Mouse (Mus musculus) erythroblast, adult 5-6 weeks (primary cell): ENCODE results near the gene Olfr30. TPM values are rescaled to one million over a fixed set of nuclear protein-coding genes. Genes with fewer than 3 reads are reported as not detected.
"Not testable (repeated sequence)": the region's sequence is repeated elsewhere in the genome, so short reads cannot be mapped to it uniquely, and the experiment has no call there.

Experiments
- ATAC-seq: replicated peaks from 2 replicates; pipeline ENCODE4 v1.8.0; 2016; ENCODE audit warnings: moderate number of reproducible peaks, mild to moderate bottlenecking, moderate TSS enrichment, inconsistent platforms; ENCODE audit not compliant: poor library complexity, low FRiP score, severe bottlenecking
- total RNA-seq, 2 experiments: library from RNA; stranded (forward) in 1 of 2; stranded (reverse) in 1 of 2; fragments of 150-400 nt in 1 of 2; fragments of 200-764, 138-1000 nt in 1 of 2; gene quantifications; 2 replicates each; pipeline versions ENCODE4 v1.2.3 to v1.2.4; 2015 to 2017; ENCODE audit warnings: low replicate concordance in 2 of 2

Olfr30 gene
- total RNA-seq (2015; ENCODE audit: low replicate concordance) (not detected in 2 replicates), total RNA-seq (2017; ENCODE audit: low replicate concordance) (not detected in 2 replicates)

DNA sequence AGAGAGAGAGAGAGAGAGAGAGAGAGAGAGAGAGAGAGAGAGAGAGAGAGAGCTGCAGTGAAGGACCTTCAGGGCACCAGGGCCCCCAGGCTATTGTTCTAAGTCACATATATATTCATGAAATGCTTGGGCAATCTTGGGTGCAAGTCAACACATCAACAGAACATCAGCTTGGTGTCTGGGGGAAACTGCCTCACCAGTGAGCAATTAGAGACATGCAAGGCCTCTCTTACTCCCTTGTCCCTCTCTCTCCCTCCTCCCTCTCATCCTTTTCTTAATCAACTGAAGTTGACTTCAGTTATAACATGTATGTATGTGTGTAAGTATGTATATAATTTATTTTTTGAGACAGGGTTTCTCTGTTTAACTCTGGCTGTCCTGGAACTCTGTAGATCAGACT is at the start of gene Olfr30:
TSS of gene Olfr30 (minus strand) at position 101 of the 400 bp plus-strand sequence.
- no peak for ATAC-seq

DNA sequence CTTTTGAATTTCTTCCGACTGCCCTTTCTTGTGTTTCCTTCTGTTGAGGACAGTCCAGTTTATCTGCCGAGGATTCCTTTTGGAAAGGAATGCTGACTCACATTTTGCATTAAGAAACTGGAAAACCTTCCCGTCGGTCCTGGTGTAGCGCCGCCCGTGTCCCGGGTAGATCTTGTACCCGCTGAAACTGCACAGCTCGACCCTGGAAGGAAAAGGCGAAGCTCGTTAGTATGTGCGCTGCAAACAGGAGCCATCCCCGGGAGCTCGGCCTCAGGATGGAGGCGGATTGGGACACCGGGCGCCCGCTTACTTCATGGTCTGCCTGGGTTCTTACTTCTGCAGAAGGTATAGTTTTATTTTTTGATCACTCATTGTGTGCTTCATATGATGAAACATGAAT is 47.0 kb upstream of the Olfr30 start:
- ATAC-seq, result peak; percentile 74

DNA sequence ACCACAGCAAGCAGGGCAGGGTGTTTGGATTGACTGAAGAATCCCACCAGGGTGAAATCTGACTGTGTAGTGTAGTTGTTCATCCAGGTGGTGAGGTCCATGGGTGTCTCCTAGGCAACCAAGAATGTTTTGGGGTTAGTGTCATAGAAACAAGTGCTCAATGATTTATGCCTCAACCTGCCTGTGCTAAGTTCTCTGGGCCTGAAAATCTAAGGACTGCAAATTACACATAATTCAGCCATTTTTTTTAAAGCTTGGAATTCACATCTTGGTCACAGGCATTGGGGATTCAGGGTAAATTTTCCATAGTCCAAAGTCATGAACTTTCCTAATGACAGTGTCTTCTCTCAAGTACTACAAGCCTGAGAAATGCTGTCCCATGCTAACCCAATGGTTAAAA is 40.4 kb upstream of the Olfr30 start, which contains the start of gene Olfr331:
TSS of gene Olfr331 (minus strand) at position 101 of the 400 bp plus-strand sequence.
- not testable (repeated sequence) for ATAC-seq

DNA sequence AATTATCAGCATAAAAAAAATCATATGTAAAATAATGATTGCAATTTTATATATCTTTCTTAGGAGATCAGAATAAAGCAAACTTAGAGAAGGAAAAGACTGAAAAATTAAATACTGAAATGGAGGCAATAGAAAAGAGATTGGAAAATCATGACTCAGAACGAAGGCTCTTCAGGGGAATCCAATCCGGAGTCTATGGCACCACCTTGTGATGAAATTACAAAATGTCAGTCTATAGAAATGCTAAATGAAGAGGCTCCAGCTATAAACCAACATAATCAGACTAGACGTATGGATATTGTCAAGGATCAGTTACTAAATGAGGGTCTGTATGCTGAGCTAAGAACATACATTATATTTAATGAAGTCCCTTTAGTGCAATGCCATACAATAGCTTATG is 37.2 kb upstream of the Olfr30 start:
- no peak for ATAC-seq

DNA sequence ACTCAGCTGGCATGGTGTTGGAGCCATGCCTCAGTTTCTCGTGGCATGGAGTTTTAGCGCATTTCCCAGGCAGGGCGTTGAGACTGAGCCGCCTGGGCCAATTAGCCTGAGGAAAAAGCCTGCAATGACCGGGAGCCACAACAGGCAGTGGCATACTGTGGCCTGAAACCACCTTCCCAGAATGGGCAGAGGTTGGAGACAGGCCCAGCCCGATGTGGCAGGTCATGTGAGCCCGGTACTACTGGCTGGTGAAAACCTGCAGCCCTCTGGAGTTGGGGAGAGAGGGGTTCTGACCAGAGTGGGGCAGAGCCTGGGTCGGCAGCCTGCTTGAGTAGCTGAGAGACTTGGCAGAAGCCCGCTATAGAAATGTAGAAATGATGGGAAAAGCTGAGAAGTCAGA is 36.7 kb upstream of the Olfr30 start:
- ATAC-seq, result no peak

DNA sequence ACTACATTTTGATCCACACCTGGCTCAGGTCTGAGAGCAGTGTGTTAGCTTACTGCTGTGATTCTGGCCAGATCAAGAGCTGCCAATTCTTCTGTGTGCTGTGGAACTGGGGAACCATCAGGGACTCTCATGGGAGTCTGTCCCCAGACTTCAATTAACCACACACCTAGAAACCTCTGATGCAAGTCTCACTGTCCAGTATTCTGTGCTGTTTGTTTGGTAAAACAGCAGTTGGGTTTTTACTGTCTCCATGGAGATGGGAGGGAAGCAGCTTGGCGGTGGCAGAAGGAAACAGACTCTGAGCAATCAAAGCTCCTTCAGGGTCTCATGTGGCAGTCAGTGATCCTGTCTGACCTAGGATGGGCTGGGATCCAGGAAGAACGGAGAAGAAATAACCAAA is 30.4 kb upstream of the Olfr30 start, which contains the start of gene Olfr332:
TSS of gene Olfr332 (minus strand) at position 101 of the 400 bp plus-strand sequence.
- no peak for ATAC-seq

DNA sequence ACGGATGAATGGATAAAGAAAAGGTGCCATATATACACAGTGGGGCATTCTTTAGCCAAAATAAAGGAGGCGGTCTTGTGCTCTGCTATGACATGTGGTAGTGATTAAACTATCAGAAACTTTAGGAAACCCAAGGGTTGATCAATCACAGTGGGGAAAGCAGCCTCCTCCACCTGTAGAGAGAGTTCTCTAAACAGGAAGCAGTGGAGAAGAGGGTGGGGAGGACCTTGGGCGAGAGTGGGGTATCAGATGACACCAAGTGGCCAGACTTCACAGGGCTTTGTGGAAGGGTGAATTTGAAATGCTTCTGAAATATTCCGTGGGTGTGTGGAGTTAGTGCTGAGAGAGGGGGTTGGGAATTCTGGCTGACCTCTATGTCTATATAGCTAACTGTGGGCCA is 8.5 kb downstream of the Olfr30 start:
- ATAC-seq, result no peak

DNA sequence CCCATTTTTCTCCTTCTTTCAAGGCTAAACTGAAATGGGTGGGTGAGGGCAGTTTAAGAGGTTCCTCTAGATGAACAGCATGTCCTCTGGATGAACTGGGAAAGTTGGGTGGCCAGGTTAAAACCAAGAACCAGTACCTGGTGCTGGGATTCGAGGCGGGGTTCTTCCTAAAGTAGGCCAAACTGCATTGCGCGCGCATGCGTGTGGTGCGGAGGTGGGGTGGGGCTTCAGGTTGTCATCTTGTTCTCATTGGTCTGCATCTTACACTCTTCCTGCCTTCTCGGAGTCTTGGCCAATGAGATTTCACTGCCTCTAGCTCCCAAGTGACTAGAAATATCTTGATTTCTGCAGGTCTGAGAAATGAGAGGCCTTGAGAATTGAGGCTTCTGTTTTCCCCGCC is 9.3 kb downstream of the Olfr30 start, which contains the start of gene Lypd9:
TSS of gene Lypd9 (minus strand) at position 165 of the 400 bp plus-strand sequence.
- no peak for ATAC-seq

DNA sequence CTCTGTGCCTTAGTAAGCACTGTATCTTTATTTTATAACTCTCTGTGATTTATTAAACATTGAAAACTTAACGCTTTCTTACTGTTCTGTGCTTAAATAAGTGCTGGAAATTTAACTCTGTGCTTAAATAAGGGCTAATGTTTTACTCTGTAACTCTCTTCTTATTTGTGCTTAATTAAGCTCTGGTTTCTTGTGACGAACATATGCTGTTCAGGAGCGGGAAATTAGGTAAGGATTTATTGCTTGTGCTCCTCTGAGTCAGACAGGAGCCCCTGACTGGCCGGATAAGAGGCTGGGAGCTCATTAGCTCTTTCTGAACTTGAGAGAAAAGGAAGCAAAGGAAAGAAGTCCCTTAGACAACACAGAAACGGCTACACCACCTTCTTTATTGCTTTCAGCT is 24.2 kb downstream of the Olfr30 start:
- ATAC-seq, result no peak

DNA sequence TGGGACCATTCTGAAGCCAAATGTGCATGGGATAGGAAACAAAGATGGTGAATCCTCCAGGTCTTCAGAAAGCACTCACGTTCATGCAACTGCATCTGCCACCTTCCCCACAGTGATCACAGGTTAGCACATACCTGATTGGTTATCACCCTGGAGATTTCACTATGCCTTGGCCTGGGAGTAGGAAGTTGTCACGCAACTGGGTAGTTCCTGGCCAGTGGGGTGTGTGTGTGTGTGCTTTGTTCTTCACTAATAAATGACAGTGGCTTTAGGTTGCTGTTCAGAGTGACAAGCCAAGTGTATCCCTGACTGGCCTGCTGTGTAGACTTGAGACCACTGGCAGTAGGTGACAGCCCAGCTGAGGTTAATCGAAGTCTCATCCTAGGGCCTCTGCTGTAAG is 29.8 kb downstream of the Olfr30 start, which contains the start of gene Gm12253:
TSS of gene Gm12253 (plus strand) at position 301 of the 400 bp plus-strand sequence.
- no peak for ATAC-seq

DNA sequence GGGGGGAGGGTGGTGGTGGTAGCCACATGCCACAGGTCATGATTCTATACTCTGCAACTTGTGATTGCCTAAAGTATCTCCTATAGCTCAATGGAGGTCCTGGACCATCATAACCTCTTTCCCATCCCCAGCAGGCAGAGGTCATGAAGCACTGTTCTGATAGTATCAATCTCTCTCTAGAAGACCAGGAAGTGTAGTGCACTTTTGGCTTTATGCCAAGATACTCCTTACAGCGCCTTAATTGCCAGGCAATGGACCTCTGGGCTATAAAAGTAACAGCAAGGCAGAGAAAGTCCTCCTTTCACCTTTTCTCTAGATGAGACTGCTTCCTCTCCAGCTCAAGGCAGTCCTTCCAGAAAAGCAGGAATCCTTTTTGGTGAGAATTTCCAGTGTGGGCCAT is 41.3 kb downstream of the Olfr30 start, which contains the start of gene 1810065E05Rik:
TSS of gene 1810065E05Rik (plus strand) at position 297 of the 400 bp plus-strand sequence.
- no peak for ATAC-seq

DNA sequence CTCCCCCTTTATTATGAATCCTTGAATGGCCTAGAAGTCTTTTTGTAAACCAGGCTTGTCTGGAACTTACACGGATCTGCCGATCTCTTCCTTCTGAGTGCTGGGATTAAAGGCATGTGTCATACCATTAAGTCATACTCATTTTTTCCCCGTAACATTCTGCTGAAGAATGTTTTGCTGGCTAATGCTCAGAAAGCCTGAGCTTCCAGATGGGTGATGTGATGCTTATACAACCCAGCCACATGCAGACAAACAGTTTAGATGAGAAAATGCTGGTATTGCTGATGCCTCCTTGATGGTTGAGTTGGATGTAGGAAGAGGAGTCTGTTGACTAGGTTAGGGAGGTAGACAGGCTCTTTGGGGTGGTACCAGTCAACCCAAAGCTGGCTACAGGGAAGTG is 43.7 kb downstream of the Olfr30 start:
- ATAC-seq, result no peak

DNA sequence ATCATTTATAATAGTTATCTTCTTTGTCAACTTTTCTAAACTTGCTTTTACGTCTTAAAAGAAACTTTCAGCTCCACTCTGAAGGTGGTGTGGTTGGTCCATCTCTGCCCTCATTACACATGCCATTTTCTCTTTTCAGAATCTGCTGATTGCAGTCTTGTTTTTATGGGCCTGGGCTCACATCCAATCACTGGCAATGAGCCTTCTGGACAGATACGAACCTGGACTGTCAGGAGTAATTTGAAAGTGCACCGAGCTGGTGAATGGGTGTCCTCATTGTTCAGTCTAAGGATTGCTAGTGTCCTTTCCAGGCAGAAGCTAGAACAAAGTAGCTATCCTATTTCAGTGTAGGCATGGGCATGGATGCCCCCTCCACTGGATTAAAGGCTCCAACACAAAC is 54.0 kb downstream of the Olfr30 start:
- no peak for ATAC-seq

Other genes with a start within 250 kb of the Olfr30 start
- 18.4 and 20.9 TPM in 2 replicates for gene 4930438A08Rik, start 187.5 kb downstream of the Olfr30 start, total RNA-seq (2015; ENCODE audit: low replicate concordance)
- 11.7 and 16.9 TPM in 2 replicates for gene 4930438A08Rik, start 187.5 kb downstream of the Olfr30 start, total RNA-seq (2017; ENCODE audit: low replicate concordance)
- 1.5 and 4.6 TPM in 2 replicates for gene Zfp692, start 155.2 kb downstream of the Olfr30 start, total RNA-seq (2015; ENCODE audit: low replicate concordance)
- 3.8 and 3.9 TPM in 2 replicates for gene Zfp692, start 155.2 kb downstream of the Olfr30 start, total RNA-seq (2017; ENCODE audit: low replicate concordance)
- 15.0 and 31.9 TPM in 2 replicates for gene Zfp672, start 131.9 kb downstream of the Olfr30 start, total RNA-seq (2015; ENCODE audit: low replicate concordance)
- 28.5 and 31.1 TPM in 2 replicates for gene Zfp672, start 131.9 kb downstream of the Olfr30 start, total RNA-seq (2017; ENCODE audit: low replicate concordance)
- gene Sh3bp5l, start 131.5 kb downstream of the Olfr30 start, total RNA-seq (2015; ENCODE audit: low replicate concordance), result 13.6 and 20.0 TPM in 2 replicates
- gene Sh3bp5l, start 131.5 kb downstream of the Olfr30 start, total RNA-seq (2017; ENCODE audit: low replicate concordance), result 31.9 and 94.6 TPM in 2 replicates
- not detected in 2 replicates for gene Lypd8, start 83.2 kb downstream of the Olfr30 start, total RNA-seq (2015; ENCODE audit: low replicate concordance)
- gene Lypd8, start 83.2 kb downstream of the Olfr30 start, total RNA-seq (2017; ENCODE audit: low replicate concordance), result not detected in 2 replicates
- gene 1810065E05Rik, start 41.2 kb downstream of the Olfr30 start, total RNA-seq (2015; ENCODE audit: low replicate concordance), result not detected in 2 replicates
- gene 1810065E05Rik, start 41.2 kb downstream of the Olfr30 start, total RNA-seq (2017; ENCODE audit: low replicate concordance), result not detected in 2 replicates
- not detected in 2 replicates for gene Gm12253, start 29.7 kb downstream of the Olfr30 start, total RNA-seq (2015; ENCODE audit: low replicate concordance)
- not detected in 2 replicates for gene Gm12253, start 29.7 kb downstream of the Olfr30 start, total RNA-seq (2017; ENCODE audit: low replicate concordance)
- gene Lypd9, start 9.3 kb downstream of the Olfr30 start, total RNA-seq (2015; ENCODE audit: low replicate concordance), result not detected in 2 replicates
- not detected in 2 replicates for gene Lypd9, start 9.3 kb downstream of the Olfr30 start, total RNA-seq (2017; ENCODE audit: low replicate concordance)
- not detected in 2 replicates for gene Olfr332, start 30.3 kb upstream of the Olfr30 start, total RNA-seq (2015; ENCODE audit: low replicate concordance)
- gene Olfr332, start 30.3 kb upstream of the Olfr30 start, total RNA-seq (2017; ENCODE audit: low replicate concordance), result not detected in 2 replicates
- not detected in 2 replicates for gene Olfr331, start 40.3 kb upstream of the Olfr30 start, total RNA-seq (2015; ENCODE audit: low replicate concordance)
- gene Olfr331, start 40.3 kb upstream of the Olfr30 start, total RNA-seq (2017; ENCODE audit: low replicate concordance), result not detected in 2 replicates
- gene Olfr330, start 72.6 kb upstream of the Olfr30 start, total RNA-seq (2015; ENCODE audit: low replicate concordance), result not detected in 2 replicates
- gene Olfr330, start 72.6 kb upstream of the Olfr30 start, total RNA-seq (2017; ENCODE audit: low replicate concordance), result not detected in 2 replicates
- gene Olfr329-ps, start 84.2 kb upstream of the Olfr30 start, total RNA-seq (2015; ENCODE audit: low replicate concordance), result not detected in 2 replicates
- gene Olfr329-ps, start 84.2 kb upstream of the Olfr30 start, total RNA-seq (2017; ENCODE audit: low replicate concordance), result not detected in 2 replicates
- not detected in 2 replicates for gene Olfr328, start 93.4 kb upstream of the Olfr30 start, total RNA-seq (2015; ENCODE audit: low replicate concordance)
- 0.42 TPM in 1 of 2 replicates, not detected in the other for gene Olfr328, start 93.4 kb upstream of the Olfr30 start, total RNA-seq (2017; ENCODE audit: low replicate concordance)
- not detected in 2 replicates for gene Olfr224, start 108.3 kb upstream of the Olfr30 start, total RNA-seq (2015; ENCODE audit: low replicate concordance)
- gene Olfr224, start 108.3 kb upstream of the Olfr30 start, total RNA-seq (2017; ENCODE audit: low replicate concordance), result not detected in 2 replicates
- gene Olfr325, start 115.5 kb upstream of the Olfr30 start, total RNA-seq (2015; ENCODE audit: low replicate concordance), result not detected in 2 replicates
- not detected in 2 replicates for gene Olfr325, start 115.5 kb upstream of the Olfr30 start, total RNA-seq (2017; ENCODE audit: low replicate concordance)
- gene Olfr324, start 132.8 kb upstream of the Olfr30 start, total RNA-seq (2015; ENCODE audit: low replicate concordance), result not detected in 2 replicates
- 0.14 TPM in 1 of 2 replicates, not detected in the other for gene Olfr324, start 132.8 kb upstream of the Olfr30 start, total RNA-seq (2017; ENCODE audit: low replicate concordance)
- not detected in 2 replicates for gene 2210407C18Rik, start 153.8 kb upstream of the Olfr30 start, total RNA-seq (2015; ENCODE audit: low replicate concordance)
- gene 2210407C18Rik, start 153.8 kb upstream of the Olfr30 start, total RNA-seq (2017; ENCODE audit: low replicate concordance), result not detected in 2 replicates
- gene Olfr323, start 168.2 kb upstream of the Olfr30 start, total RNA-seq (2015; ENCODE audit: low replicate concordance), result 3.5 TPM in 1 of 2 replicates, not detected in the other
- not detected in 2 replicates for gene Olfr323, start 168.2 kb upstream of the Olfr30 start, total RNA-seq (2017; ENCODE audit: low replicate concordance)
- 320 and 369 TPM in 2 replicates for gene Trim58, start 178.2 kb upstream of the Olfr30 start, total RNA-seq (2015; ENCODE audit: low replicate concordance)
- gene Trim58, start 178.2 kb upstream of the Olfr30 start, total RNA-seq (2017; ENCODE audit: low replicate concordance), result 372 and 438 TPM in 2 replicates
- gene Olfr322, start 196.5 kb upstream of the Olfr30 start, total RNA-seq (2015; ENCODE audit: low replicate concordance), result 0.38 and 1.0 TPM in 2 replicates
- 0.42 and 1.0 TPM in 2 replicates for gene Olfr322, start 196.5 kb upstream of the Olfr30 start, total RNA-seq (2017; ENCODE audit: low replicate concordance)
- not detected in 2 replicates for gene Olfr320, start 218.8 kb upstream of the Olfr30 start, total RNA-seq (2015; ENCODE audit: low replicate concordance)
- gene Olfr320, start 218.8 kb upstream of the Olfr30 start, total RNA-seq (2017; ENCODE audit: low replicate concordance), result not detected in 2 replicates
- not detected in 2 replicates for gene Olfr319, start 236.9 kb upstream of the Olfr30 start, total RNA-seq (2015; ENCODE audit: low replicate concordance)
- gene Olfr319, start 236.9 kb upstream of the Olfr30 start, total RNA-seq (2017; ENCODE audit: low replicate concordance), result not detected in 2 replicates